Mouse (Mus musculus) lung, embryonic 14.5 days (tissue): ENCODE measurements around the gene Cadm4. TPM values are rescaled to one million over a fixed set of nuclear protein-coding genes. Genes with fewer than 3 reads are reported as not detected.

ENCODE experiments used
- ATAC-seq: fragments of 200-750 bp; cut with Nextera tagmentation; 2 replicates; pipeline ENCODE4 v1.8.0; 2017; ENCODE audit warnings: mild to moderate bottlenecking, moderate TSS enrichment, moderate library complexity; ENCODE audit not compliant: insufficient read depth
- DNase-seq: peaks from one replicate; pipeline ENCODE4 v3.0.0-alpha.2; 2015
- H3K27ac ChIP-seq: fragments of 300-500 bp; sonication (generic); 2 replicates; pipeline ENCODE4 v1.5.1; 2014; ENCODE audit warnings: low read depth, mild to moderate bottlenecking, moderate library complexity
- H3K27me3 ChIP-seq: fragments of 300-500 bp; sonication (generic); 2 replicates; pipeline ENCODE4 v1.6.1; 2014; ENCODE audit warnings: low read length, control low read depth; ENCODE audit not compliant: insufficient read depth
- H3K36me3 ChIP-seq: fragments of 300-500 bp; sonication (generic); 2 replicates; pipeline ENCODE4 v1.6.1; 2014; ENCODE audit warnings: control low read depth; ENCODE audit not compliant: insufficient read depth
- H3K4me1 ChIP-seq: fragments of 300-500 bp; sonication (generic); 2 replicates; pipeline ENCODE4 v1.6.1; 2014; ENCODE audit warnings: antibody characterized with exemption, control low read depth; ENCODE audit not compliant: insufficient read depth
- H3K4me2 ChIP-seq: fragments of 300-500 bp; sonication (generic); 2 replicates; pipeline ENCODE4 v1.6.1; 2014; ENCODE audit warnings: mild to moderate bottlenecking
- H3K4me3 ChIP-seq: fragments of 300-500 bp; sonication (generic); 2 replicates; pipeline ENCODE4 v1.5.1; 2014; ENCODE audit warnings: low read depth, low read length
- H3K9ac ChIP-seq: fragments of 300-500 bp; sonication (generic); 2 replicates; pipeline ENCODE4 v1.6.1; 2014
- H3K9me3 ChIP-seq: fragments of 300-500 bp; sonication (generic); 2 replicates; pipeline ENCODE4 v1.6.1; 2016; ENCODE audit warnings: low read depth, low read length, control low read depth
- CTCF ChIP-seq: IDR thresholded peaks from 2 replicates; pipeline ENCODE4 v1.5.1; 2016; ENCODE audit warnings: antibody characterized with exemption, low read depth
- WGBS: fragments of 180-500 bp; shearing (Covaris S2); extraction: QIAGEN DNeasy Blood & Tissue Kit; methylation state at CpG from one replicate; pipeline ENCODE4 v1.1.7; 2014; 5-methylcytosine and 5-hydroxymethylcytosine counted together
- polyA plus RNA-seq: library from polyadenylated mRNA; unstranded; fragments of >200 nt; fragmentation: Nextera tagmentation; extraction: Ambion mirVana; gene quantifications from 2 replicates; pipeline ENCODE4 v1.2.1, GENCODE M21; 2014

Gene Cadm4
- polyA plus RNA-seq, 1 experiment from 2014 or later: 0.72 TPM

DNA sequence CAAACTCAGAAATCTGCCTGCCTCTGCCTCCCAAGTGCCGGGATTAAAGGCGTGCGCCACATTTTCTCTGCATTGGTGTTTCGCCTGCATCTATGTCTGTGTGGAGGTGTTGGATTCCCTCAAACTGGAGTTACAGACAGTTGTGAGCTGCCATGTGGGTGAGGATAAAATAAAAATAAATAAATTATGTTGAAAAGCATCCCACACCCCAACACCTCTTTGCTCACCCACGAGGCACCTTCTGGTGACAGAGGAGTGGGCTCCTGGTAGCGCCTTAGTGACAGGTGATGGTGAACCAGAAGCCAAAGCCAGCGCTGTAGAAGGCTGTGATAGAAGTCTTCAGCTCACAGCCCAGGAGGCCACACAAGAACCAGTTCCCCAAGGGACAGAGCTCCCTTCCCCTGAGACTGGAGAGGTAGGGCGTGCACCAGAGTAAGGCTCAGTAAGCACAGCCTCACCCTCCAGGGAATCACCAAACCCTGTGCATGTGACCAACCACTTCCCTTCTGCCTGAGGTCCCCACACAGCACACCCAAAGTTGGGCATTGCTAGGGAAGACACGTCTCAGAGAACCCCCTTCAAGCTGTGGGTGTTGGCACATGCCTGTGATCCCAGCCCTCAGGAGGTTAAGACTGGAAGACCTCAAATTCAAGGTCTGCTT, 36.4 kb upstream of the Cadm4 start:
- no peaks in the 10 kb centered on the region for H3K27me3 ChIP-seq
- no peak overlapping the region for H3K4me3 ChIP-seq
- no peak overlapping the region for H3K9ac ChIP-seq
- no peaks in the 10 kb centered on the region for H3K36me3 ChIP-seq
- WGBS: 88% methylated on average over 9 of the region's 9 CpGs
- no peak for DNase-seq
- H3K9me3 ChIP-seq: no peaks in the 10 kb centered on the region
- H3K4me1 ChIP-seq: no peaks in the 10 kb centered on the region
- no peak for TF ChIP-seq CTCF
- no peak overlapping the region for H3K27ac ChIP-seq
- H3K4me2 ChIP-seq: no peak overlapping the region
- no peak for ATAC-seq

DNA sequence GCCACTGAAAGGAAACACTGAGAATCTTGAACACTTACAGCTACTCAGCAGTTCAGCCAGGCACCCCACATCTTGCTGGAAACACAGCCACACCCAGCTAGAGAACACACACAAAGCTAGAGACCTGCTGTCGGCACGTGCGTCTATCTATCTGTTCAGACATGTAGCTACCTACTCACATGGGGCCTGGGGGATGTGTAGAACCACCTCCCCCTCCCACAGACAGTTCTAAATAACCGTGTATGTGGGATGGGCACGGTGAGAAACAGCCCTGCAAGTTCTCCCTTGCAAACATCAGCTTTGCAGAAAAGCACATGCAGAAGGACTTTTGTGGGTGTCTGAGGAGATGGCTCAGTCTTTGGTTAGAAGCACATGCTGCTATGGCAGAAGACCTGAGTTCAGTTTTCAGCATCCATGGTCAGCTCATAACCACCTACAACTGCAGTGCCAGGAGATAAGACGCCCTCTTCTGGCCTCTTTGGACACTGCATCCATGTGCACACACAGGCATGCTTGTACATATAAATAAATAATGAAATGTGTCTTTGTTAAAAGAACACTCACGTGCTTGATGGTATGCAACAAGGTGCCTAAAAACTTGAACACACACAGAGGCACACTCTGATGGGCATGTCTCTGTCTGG, 35.0 kb upstream of the Cadm4 start:
- TF ChIP-seq CTCF: no peak
- Histone ChIP-seq H3K36me3 (no peaks in the 10 kb centered on the region), H3K4me1 (no peaks in the 10 kb centered on the region), H3K27me3 (no peaks in the 10 kb centered on the region), H3K4me3 (no peak overlapping the region), H3K9me3 (no peaks in the 10 kb centered on the region), H3K9ac (no peak overlapping the region), H3K4me2 (no peak overlapping the region), H3K27ac (no peak overlapping the region)
- DNase-seq (no peak), ATAC-seq (no peak)
- WGBS: 68% methylated on average over 7 of the region's 7 CpGs

DNA sequence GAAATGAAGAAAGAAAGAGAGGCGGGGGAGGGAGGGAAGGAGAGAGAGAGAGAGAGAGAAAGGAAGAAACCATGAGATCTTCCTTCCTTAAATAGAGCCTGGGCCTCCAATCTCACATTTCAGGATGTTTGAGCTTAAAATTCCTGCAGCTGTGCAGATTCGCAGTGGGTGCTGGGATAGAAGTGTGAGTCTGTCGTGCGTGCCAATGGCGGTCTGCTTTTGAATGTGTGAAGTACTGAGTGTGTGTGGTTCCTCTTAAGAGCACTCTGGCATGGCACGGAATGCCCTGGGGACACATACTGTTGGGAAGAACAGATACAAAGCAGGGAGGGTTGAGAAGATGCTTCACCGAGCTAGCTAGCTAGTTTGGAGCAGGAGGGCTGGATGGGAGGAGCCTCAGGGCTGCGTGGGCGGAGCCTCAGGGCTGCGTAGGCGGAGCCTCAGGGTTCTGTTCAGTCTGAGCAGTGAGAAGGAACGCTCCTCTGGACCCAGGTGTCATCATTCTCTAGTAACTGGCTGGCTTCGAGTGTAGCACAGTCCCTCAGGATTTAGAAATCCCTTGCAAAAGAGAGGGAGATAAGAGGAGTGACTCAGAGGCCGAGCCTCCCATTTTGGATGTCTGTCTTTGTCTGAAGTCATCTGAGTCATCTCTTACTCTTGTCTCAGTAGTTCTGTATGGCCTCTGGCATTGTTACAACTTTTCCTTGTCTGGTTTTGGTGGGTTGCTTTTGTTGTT, 32.9 kb upstream of the Cadm4 start:
- 42% methylated on average over 14 of the region's 14 CpGs for WGBS
- no peak for DNase-seq
- no peak overlapping the region for H3K27ac ChIP-seq
- H3K36me3 ChIP-seq: no peaks in the 10 kb centered on the region
- H3K27me3 ChIP-seq: no peaks in the 10 kb centered on the region
- H3K9me3 ChIP-seq: no peaks in the 10 kb centered on the region
- TF ChIP-seq CTCF: no peak
- H3K4me2 ChIP-seq: no peak overlapping the region
- H3K4me3 ChIP-seq: no peak overlapping the region
- ATAC-seq: no peak
- no peaks in the 10 kb centered on the region for H3K4me1 ChIP-seq
- H3K9ac ChIP-seq: no peak overlapping the region

DNA sequence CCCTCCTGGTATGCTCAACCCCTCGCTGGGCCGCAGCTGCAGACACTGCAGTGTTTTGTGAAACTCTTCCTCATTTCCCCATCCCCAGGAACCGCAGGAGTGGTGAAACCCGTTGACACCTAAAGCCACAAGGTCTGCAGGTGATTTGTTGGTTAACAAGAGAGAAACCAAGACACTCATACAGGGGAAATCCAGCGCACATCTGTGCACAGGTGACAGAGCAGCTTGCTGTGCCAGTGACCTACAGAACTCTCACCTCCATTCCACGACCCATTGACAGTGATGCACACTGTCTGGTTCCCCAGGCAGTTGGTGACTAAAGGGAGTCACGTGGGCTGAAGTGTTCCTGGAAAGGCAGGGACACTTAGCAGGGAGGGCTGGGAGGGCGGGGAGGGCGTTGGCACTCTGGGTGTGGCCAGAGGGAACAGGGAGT, 31.2 kb upstream of the Cadm4 start:
- no peaks in the 10 kb centered on the region for H3K27me3 ChIP-seq
- H3K9me3 ChIP-seq: no peaks in the 10 kb centered on the region
- H3K27ac ChIP-seq: no peak overlapping the region
- H3K9ac ChIP-seq: no peak overlapping the region
- no peak for ATAC-seq
- H3K36me3 ChIP-seq: no peaks in the 10 kb centered on the region
- WGBS: 47% methylated on average over 9 of the region's 9 CpGs
- H3K4me1 ChIP-seq: no peaks in the 10 kb centered on the region
- no peak overlapping the region for H3K4me2 ChIP-seq
- DNase-seq: no peak
- no peak overlapping the region for H3K4me3 ChIP-seq
- TF ChIP-seq CTCF: no peak

DNA sequence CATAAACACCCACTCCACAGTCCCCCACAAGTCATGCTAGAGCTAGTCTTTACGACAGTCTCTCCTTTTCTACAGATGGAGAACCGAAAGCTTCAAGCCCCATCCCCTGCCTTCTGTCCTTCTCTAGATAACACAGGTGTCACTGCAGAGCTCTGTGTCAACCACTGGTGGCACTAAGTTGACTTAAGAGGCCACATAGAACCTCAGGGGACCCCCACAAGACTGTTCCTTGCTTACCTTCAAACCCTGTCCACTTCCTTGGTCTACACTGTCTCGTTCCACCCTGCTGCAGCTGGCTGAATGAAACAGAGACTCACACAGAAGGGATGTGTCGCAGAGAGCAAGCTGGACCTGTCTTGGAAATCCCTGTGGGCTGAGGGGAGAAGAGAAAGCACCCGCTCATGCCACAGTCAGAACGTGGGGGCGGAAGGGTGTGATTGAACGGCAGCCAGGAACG, 29.9 kb upstream of the Cadm4 start, which contains the start of gene Irgc1:
TSS of gene Irgc1 (minus strand) at position 443 of the 457 bp plus-strand sequence.
- no peaks in the 10 kb centered on the region for H3K9me3 ChIP-seq
- no peak for ATAC-seq
- WGBS: 65% methylated on average over 9 of the region's 9 CpGs

DNA sequence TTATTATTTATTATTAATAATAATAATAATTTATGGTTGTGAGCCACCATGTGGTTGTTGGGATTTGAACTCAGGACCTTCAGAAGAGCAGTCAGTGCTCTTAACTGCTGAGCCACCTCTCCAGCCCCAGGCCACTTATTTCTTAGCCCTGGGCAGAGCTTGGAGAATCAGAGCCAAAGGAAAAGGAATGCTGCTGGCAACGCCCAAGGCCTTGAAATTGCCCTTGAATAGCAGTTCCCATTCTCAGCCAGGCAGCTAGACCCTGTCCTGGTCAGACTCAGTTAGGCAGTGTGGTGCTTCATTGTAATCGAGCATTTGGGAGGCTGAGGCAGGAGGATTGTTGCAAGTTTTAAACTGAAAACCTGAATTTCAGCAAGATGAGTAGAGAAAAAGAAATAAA, 27.6 kb upstream of the Cadm4 start:
- H3K4me2 ChIP-seq: no peak overlapping the region
- no peaks in the 10 kb centered on the region for H3K27me3 ChIP-seq
- H3K4me3 ChIP-seq: no peak overlapping the region
- H3K9me3 ChIP-seq: no peaks in the 10 kb centered on the region
- H3K9ac ChIP-seq: no peak overlapping the region
- WGBS: 59% methylated on average over 2 of the region's 2 CpGs
- H3K4me1 ChIP-seq: no peaks in the 10 kb centered on the region
- no peak overlapping the region for H3K27ac ChIP-seq
- no peak for TF ChIP-seq CTCF
- H3K36me3 ChIP-seq: no peaks in the 10 kb centered on the region
- ATAC-seq: no peak
- no peak for DNase-seq

More for the DNA sequence above, 29.9 kb upstream of the Cadm4 start, which contains the start of gene Irgc1:
- Histone ChIP-seq H3K4me1 (no peaks in the 10 kb centered on the region), H3K4me2 (no peak within 1 kb of the TSS), H3K4me3 (no peak within 1 kb of the TSS), H3K27ac (no peak within 1 kb of the TSS), H3K36me3 (no peaks in the 10 kb centered on the region), H3K27me3 (no peaks in the 10 kb centered on the region), H3K9ac (no peak within 1 kb of the TSS)
- TF ChIP-seq CTCF: no peak
- no peak for DNase-seq

DNA sequence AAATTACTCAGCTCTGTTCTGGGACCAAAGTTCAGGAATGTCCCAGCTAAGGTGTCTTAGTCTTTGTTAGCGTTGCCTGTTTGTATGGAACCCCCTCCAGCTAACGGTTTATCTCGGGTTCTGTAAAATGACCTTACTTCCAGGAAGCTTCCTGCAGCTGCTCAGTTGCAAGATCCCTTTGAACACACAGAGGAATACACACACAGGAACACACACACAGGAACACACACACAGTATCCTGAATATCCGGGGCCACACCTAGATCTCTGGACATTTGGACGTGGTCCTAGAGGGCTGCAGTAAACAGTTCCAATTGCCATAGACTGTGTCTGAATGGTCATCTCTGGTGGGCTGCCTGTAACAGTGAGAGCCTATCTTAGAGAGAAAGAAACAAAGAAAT, 26.1 kb upstream of the Cadm4 start:
- ATAC-seq: no peak
- Histone ChIP-seq H3K36me3 (no peaks in the 10 kb centered on the region), H3K27me3 (no peaks in the 10 kb centered on the region), H3K9ac (no peak overlapping the region), H3K27ac (no peak overlapping the region), H3K4me3 (no peak overlapping the region), H3K4me2 (no peak overlapping the region), H3K4me1 (0 out of 2 replicates have a peak, but pooled peaks cover 6% of the 10 kb centered on the region), H3K9me3 (no peaks in the 10 kb centered on the region)
- TF ChIP-seq CTCF: no peak
- 65% methylated on average over 5 of the region's 5 CpGs for WGBS
- DNase-seq: no peak
